Mouse (Mus musculus) olfactory bulb, adult 2 months (tissue): ENCODE data around the gene Efnb2. TPM values are rescaled to one million over a fixed set of nuclear protein-coding genes. Genes with fewer than 3 reads are reported as not detected.

Experiments used
- H3K27ac ChIP-seq: fragments of 200-500 bp; 2 replicates; pipeline ENCODE4 v1.5.1; 2012; ENCODE audit warnings: low read depth, low read length; ENCODE audit not compliant: insufficient read depth
- H3K4me1 ChIP-seq: fragments of 200-500 bp; 2 replicates; pipeline ENCODE4 v1.6.1; 2012; ENCODE audit warnings: low read length; ENCODE audit not compliant: control insufficient read depth, insufficient read depth
- H3K4me3 ChIP-seq: fragments of 200-500 bp; 2 replicates; pipeline ENCODE4 v1.5.1; 2012; ENCODE audit warnings: mild to moderate bottlenecking, low read depth, low read length, moderate library complexity; ENCODE audit not compliant: insufficient read depth
- CTCF ChIP-seq: fragments of 200-500 bp; IDR thresholded peaks from 2 replicates; pipeline ENCODE4 v1.5.1; 2012; ENCODE audit warnings: low read depth, mild to moderate bottlenecking, low read length, moderate library complexity; ENCODE audit not compliant: insufficient read depth
- POLR2A ChIP-seq: fragments of 200-500 bp; IDR thresholded peaks from 2 replicates; pipeline ENCODE4 v1.6.1; 2012; ENCODE audit warnings: mild to moderate bottlenecking, low read depth, low read length, moderate library complexity; ENCODE audit not compliant: insufficient read depth
- WGBS: fragments of 180-500 bp; shearing (Covaris S2); methylation state at CpG from one replicate; pipeline ENCODE4 v1.1.7; 2018; 5-methylcytosine and 5-hydroxymethylcytosine counted together
- polyA plus RNA-seq: library from polyadenylated mRNA; stranded (reverse); fragments of >200 nt; gene quantifications from 2 replicates; pipeline ENCODE4 v1.2.4, GENCODE M21; 2012; ENCODE audit warnings: low replicate concordance; ENCODE audit not compliant: missing spikeins, insufficient read depth, insufficient read length

The Efnb2 gene
- polyA plus RNA-seq, 1 experiment: not detected

DNA sequence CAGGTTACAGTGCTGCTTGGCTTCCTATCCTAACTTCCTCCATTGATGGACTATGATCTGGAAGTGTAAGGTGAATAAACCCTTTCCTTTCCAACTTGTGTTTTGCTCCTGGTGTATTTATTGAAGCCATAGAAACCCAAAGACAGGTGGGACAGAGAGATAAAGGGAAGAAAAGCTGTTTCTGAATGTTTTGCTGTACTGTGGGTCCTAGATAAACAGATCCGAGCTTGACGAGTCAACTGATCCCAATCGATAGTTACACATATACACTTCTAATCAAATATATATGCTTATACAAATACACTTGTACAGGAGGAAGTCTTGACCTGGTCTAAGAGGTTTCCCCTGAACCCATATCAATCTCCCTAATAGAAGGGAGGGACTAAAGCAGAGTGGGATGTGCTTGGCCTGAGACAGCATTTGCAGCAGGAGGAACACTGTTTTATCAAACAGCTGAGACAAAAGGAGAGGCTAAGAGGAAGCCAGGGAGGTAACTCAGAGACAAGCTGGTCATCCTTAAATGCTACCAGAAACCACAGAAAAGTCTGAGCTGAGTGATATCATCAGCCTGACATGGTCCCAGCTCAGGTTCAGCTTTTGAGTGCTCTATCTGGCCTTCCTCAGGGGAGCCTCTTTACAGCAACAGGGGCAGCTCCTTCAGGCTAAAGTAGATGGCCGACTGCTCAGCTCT lies 77.6 kb downstream of the Efnb2 start:
- 95% methylated on average over 4 of the region's 4 CpGs for WGBS
- Histone ChIP-seq H3K4me1 (no peaks in the 10 kb centered on the region), H3K27ac (no peak overlapping the region), H3K4me3 (no peak overlapping the region)
- TF ChIP-seq POLR2A (no peak), CTCF (no peak)

DNA sequence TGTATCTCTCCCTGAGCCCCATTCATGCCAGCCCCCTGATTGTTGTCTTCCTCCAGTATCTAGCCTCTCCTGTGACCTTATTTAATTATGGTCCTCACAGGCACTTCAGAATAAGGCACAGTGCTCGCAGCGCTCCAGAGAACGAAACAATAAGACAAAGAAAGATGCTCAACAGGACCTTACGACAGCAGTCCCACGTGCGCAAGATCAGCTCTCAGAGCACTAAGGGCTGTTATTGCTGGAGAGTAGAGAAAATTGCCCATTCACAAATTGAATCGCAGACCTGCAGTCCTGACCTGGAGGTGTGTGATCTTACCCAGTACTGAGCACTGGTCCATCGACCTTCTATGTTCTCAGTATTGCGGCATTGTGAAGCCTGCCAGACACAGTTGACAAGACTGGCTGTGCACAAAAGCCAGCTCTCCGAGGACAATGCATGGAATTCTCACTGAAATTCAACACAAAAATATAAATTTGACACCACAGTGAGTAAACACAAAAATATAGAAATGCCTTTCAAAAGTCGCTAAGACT lies 83.2 kb downstream of the Efnb2 start:
- TF ChIP-seq CTCF (no peak), POLR2A (no peak)
- 57% methylated on average over 11 of the region's 11 CpGs for WGBS
- no peak overlapping the region for H3K4me3 ChIP-seq
- H3K27ac ChIP-seq: no peak overlapping the region
- H3K4me1 ChIP-seq: 0 out of 2 replicates have a peak, but pooled peaks cover 2% of the 10 kb centered on the region

DNA sequence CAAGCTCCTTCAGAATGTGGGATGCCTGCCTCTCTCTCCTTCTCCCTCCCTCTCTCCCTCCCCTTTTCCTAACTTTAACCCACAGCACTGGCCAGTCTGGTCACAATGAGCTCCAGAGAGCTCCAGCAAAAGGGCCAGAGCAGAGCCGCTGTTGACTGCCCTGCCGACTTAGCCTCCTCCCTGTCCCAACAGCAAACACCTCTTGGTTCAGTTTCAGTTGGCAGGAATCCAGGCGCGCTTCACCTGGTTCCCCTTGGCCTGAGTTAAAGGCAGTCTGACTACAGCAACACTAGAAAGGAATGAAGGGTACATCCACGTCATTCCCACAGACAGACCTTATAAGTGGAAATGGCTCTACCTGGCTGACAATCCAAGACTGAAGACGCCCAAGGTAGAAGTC lies 84.2 kb downstream of the Efnb2 start:
- H3K27ac ChIP-seq: no peak overlapping the region
- no peak for TF ChIP-seq CTCF
- no peak for TF ChIP-seq POLR2A
- no peak overlapping the region for H3K4me3 ChIP-seq
- 96% methylated on average over 6 of the region's 6 CpGs for WGBS
- 0 out of 2 replicates have a peak, but pooled peaks cover 2% of the 10 kb centered on the region for H3K4me1 ChIP-seq

GRCm38 (mm10) chr8:8576286-8576685 lies 84.8 kb downstream of the Efnb2 start:
- Histone ChIP-seq H3K4me3 (no peak overlapping the region), H3K27ac (no peak overlapping the region), H3K4me1 (0 out of 2 replicates have a peak, but pooled peaks cover 2% of the 10 kb centered on the region)
- TF ChIP-seq CTCF (no peak), POLR2A (no peak)
- WGBS: 53% methylated on average over 6 of the region's 6 CpGs

DNA sequence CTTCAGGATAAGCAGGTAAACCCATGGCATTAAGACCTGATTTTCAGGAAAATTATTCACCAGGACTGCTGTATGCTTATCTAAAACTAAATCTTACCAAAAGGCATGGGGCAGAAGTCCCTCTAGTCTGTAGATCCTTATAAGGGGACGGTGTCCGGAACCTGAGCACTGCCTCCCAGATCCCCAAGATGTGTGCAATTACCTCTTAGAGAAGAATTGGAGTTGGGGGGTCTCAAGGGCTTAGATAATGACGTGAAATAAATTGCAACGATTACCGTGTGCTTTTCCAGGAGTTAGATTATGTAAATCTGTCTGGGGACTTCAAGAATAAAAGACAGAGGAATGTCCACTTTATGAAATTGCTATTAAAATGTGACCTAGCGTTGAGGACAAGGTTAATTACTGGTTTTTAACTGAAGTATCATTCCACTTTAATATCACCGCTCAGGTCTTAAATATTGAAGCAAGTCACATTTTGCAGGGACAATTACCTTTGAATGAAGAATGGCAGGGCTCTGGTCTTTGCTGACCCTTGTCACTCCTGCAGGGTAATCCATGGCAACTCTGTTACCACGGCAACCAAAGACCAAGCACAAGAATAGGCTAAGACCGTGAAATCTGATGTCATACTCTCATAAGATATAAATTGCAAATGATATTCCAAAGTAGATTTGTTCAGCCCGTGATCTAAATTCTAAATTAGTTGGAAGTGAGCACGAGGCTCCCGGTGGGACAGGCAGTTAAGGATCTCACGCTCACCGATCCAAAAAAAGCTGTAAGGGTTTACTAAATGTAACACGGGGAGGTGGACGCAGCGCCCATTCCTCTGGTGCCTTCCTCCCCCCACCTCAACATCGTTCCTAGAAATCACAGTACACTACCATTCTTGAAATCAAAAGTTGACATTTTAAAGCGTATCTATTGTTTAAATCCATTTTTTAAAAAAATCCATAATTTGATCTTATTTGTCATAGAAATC lies 86.2 kb downstream of the Efnb2 start:
- WGBS: 62% methylated on average over 19 of the region's 19 CpGs
- Histone ChIP-seq H3K4me1 (0 out of 2 replicates have a peak, but pooled peaks cover 2% of the 10 kb centered on the region), H3K4me3 (no peak overlapping the region), H3K27ac (no peak overlapping the region)
- TF ChIP-seq CTCF (no peak), POLR2A (no peak)

- WGBS: 59% methylated on average over 5 of the region's 5 CpGs
- Histone ChIP-seq H3K4me1 (0 out of 2 replicates have a peak, but pooled peaks cover 2% of the 10 kb centered on the region), H3K4me3 (no peak overlapping the region), H3K27ac (no peak overlapping the region)
- TF ChIP-seq CTCF: no peak
- no peak for TF ChIP-seq POLR2A
These were observed 88.8 kb downstream of the Efnb2 start for GRCm38 (mm10) chr8:8572272-8572671.

GRCm38 (mm10) chr8:8571625-8572215 lies 89.3 kb downstream of the Efnb2 start:
- 0 out of 2 replicates have a peak, but pooled peaks cover 2% of the 10 kb centered on the region for H3K4me1 ChIP-seq
- H3K4me3 ChIP-seq: no peak overlapping the region
- TF ChIP-seq POLR2A (no peak), CTCF (no peak)
- no peak overlapping the region for H3K27ac ChIP-seq
- WGBS: 93% methylated on average over 7 of the region's 7 CpGs

GRCm38 (mm10) chr8:8569280-8569679 lies 91.8 kb downstream of the Efnb2 start:
- TF ChIP-seq POLR2A (no peak), CTCF (no peak)
- H3K4me3 ChIP-seq: no peak overlapping the region
- 91% methylated on average over 10 of the region's 10 CpGs for WGBS
- H3K4me1 ChIP-seq: no peaks in the 10 kb centered on the region
- no peak overlapping the region for H3K27ac ChIP-seq

GRCm38 (mm10) chr8:8568215-8568773 lies 92.7 kb downstream of the Efnb2 start:
- WGBS: 99% methylated on average over 9 of the region's 9 CpGs
- no peak overlapping the region for H3K4me3 ChIP-seq
- no peak for TF ChIP-seq POLR2A
- TF ChIP-seq CTCF: no peak

More at GRCm38 (mm10) chr8:8568215-8568773, 92.7 kb downstream of the Efnb2 start:
- H3K27ac ChIP-seq: no peak overlapping the region
- H3K4me1 ChIP-seq: no peaks in the 10 kb centered on the region

Other genes with a start within 250 kb of the Efnb2 start
- 1,185 TPM in 1 of 2 replicates, not detected in the other for gene Arglu1, start 29.3 kb upstream of the Efnb2 start, polyA plus RNA-seq